Mouse (Mus musculus): ENCODE measurements at regions not wholly inside any gene's neighbourhood (a gene's known extent, or its start where the extent isn't known, plus 50 kb on each side); places are given as distances from the start of the nearest gene placed in this dataset.

DNA sequence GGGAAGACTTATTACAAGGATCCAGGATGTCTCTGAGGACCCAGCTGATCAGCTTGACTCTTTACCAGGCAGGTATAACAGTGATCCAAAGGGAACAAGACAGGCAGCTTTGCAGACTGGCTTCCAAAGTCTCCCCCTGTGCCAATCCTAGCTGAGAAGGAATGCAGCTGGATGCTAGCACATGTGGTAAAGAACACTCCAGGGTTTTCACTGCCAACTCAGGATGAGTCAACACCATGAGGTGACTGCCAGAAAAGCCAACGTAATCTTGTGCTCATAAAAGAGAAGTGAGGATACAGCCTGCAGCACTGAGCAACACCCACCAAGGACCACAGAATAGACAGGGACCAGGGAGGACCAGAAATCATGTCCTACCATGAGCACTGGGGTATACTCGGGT lies 76.5 kb upstream of the Il12b start:
- no peak for ATAC-seq (replicated peaks; ENCODE audit: low read depth, poor library complexity, severe bottlenecking)

DNA sequence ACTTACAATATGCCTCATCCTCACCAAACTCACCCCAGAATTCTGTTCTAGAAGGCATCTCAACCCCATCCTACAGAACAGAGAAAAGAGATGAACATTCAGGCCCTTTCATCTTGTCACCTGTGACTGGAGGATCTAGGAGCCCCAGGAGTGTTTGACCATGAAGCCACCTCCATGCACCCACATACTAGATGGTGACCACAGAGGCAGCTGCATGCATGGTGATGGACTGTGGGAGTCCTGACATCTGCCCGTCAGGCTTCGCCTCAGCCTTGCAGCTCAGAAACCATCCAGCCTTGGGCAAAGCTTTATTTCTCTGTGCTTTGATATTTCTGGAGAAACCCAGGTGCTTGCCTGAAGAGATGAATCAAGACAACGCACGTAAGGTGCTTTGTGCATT lies 74.8 kb upstream of the Il12b start:
- ATAC-seq (replicated peaks; ENCODE audit: low read depth, poor library complexity, severe bottlenecking) = no peak

- ATAC-seq (replicated peaks; ENCODE audit: low read depth, poor library complexity, severe bottlenecking) = no peak
These were observed 74.3 kb upstream of the Il12b start for GRCm38 (mm10) chr11:44325525-44325924.

- ATAC-seq (replicated peaks; ENCODE audit: low read depth, poor library complexity, severe bottlenecking) = no peak
These were observed 70.4 kb upstream of the Il12b start for GRCm38 (mm10) chr11:44329503-44329902.

- no peak for ATAC-seq (replicated peaks; ENCODE audit: low read depth, poor library complexity, severe bottlenecking)
These were observed 69.4 kb upstream of the Il12b start for GRCm38 (mm10) chr11:44330438-44330837.

DNA sequence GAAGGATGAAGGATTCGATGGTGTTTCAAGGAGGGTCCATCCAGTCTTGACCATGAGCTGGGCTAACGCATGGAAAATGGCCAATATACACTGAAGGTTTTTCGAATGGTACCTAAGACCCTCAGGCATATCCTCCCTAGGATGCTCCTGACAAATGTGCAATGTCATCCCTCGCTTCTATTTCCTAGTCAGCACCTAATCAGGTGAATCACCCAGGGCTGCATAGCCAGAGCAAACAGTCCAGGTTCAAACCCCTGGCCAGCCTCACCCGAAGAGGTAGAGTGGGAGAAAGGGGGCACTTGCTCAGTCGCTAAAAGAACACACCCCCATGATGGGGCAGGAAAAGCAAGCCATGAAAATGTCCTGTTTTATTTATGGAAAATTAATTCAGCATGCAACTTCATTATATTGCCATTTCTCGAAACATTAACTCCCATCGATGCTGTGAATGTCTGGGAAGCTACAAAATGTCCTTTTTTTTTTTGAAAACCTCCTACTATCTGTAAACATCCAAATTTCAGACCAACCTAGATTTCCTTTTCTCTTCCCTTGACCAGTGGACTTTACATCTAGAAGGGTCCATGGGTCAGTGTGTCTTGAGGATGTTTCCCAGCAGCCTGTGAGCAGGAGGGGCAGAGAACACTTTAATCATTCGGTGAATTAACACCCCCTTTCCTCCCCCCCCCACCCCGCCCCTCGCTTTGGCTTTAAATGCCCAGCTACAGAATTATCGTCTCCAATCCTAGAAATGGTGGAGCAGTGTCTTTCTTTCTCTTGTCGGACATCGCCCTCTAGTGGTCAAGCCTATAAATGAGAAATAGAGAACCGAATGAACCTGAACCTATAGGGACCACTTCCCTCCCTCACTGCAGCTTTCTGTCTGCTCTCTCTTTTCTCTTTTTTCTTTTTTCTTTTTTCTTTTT lies 68.8 kb upstream of the Il12b start:
- peak; percentile 80 for ATAC-seq (replicated peaks; ENCODE audit: low read depth, poor library complexity, severe bottlenecking)

- no peak for ATAC-seq (replicated peaks; ENCODE audit: low read depth, poor library complexity, severe bottlenecking)
These were observed 68.1 kb upstream of the Il12b start for GRCm38 (mm10) chr11:44331774-44332129.

DNA sequence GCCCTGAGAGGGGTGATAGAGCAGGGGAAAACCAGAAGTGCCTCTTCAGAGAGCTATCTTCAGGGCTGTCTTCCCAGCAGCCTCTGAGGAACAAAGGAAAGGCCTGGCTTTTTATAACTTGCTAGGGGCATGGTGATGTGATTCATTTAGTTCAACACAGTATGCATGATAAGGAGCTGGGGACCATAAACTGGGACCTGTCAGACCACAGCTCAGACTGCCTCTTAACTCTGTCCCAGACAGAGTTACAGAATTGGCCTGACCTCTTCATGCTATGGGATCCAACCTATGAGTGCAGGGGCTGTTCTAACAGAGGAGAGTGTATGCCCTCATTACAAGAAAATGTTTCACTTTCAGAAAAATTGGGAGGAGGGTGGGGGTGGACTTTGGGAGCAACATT lies 59.3 kb upstream of the Il12b start:
- ATAC-seq (replicated peaks; ENCODE audit: low read depth, poor library complexity, severe bottlenecking) = no peak

DNA sequence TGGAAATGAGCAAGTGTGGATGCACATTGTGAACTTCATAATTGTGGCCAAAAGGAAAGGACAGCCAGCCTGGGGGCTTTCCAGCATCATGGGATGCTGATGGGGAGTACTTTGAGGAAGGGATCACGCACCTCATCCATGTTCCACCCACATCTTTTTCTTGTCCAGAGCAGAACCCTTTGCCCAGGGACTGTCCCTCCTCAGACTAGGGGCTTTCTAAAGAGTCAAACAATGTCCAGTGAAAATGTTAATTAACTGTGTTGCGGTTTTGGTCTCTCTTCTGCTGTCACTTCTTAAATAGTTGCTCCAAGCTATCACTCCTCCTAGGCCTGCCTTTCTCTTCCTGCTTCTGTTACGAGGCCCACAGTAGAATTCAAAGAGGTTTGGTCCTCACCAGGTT lies 51.6 kb upstream of the Il12b start:
- no peak for ATAC-seq (replicated peaks; ENCODE audit: low read depth, poor library complexity, severe bottlenecking)

DNA sequence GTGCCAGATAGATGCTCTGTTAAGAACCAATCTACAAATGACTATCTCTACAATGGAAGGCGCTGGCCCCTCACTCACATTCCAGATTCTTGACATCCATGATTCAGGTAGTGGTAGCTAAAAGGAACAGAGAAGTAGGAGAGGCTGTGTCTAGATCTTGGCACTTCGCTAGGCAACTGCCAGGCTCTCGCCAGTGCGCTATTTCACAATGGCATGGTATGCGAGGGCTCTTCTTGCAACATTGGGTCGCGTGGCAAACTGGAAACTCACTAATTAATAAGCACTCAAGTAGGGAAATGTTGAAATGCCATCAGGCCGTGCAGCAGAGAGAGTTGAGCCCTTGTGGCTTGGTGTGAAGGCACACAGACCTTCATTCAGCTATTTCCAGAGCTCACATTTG lies 50.3 kb upstream of the Il12b start:
- ATAC-seq (replicated peaks; ENCODE audit: low read depth, poor library complexity, severe bottlenecking) = peak; percentile 72

Data from common myeloid progenitor, adult 5-6 weeks (primary cell).